Mouse (Mus musculus): ENCODE measurements at regions not wholly inside any gene's neighbourhood (a gene's known extent, or its start where the extent isn't known, plus 50 kb on each side); places are given as distances from the start of the nearest gene placed in this dataset.
"Not testable (repeated sequence)": the region's sequence is repeated elsewhere in the genome, so short reads cannot be mapped to it uniquely, and the experiment has no call there.

DNA sequence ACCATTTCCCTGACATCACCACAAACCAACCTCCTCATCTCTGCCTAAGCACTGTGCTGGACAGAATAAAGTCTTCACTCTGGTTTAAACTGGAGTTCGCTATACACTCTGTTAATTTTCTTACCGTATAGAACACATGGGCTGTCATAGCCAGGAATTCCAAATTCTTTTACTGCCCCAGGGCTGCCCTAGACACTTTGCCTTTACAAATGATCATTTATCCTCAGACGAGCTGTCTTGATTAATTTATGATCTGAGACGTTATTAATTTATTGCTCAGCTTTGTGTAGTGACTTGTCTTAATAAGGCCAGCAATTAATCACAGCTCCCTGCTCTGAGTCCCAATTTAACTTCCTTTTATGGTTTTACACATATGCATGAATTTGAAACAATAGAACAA, 125.2 kb upstream of the Lnx1 start:
- DNase-seq (ENCODE audit: low read depth): no peak

DNA sequence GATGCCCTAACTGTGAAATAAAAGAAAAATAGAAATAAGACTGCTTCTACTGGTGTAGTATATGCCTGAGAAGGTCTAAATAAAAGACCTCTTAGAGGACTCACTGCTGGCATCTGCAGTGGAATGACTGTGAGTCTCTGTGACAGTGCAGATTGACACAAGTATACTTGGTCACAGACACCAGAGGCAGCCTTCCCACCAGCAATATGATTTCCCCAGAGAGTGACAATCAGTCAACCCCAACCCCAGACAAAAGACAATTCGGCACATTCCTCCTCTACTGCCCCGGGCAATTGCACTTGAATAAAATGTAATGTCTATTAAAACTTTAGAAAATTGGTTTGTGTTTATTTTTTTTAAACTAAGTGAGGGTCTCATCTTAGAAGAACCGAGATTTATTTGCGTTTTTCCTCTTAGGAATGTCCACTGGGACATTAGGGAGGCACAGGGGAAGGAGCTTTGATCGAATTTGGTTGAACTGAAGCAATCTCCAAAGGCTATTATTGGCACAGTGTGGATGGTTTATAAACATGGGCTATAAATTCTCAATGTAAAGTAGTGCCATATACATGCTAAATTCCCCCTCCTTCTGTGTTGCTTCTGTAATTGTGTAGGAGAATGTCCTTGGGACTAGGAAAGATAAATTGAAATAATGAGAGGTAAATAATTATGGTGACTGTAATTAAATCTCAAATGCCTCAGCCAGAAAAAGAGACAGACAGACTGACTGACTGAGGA, 123.0 kb upstream of the Lnx1 start:
- DNase-seq (ENCODE audit: low read depth): no peak

DNA sequence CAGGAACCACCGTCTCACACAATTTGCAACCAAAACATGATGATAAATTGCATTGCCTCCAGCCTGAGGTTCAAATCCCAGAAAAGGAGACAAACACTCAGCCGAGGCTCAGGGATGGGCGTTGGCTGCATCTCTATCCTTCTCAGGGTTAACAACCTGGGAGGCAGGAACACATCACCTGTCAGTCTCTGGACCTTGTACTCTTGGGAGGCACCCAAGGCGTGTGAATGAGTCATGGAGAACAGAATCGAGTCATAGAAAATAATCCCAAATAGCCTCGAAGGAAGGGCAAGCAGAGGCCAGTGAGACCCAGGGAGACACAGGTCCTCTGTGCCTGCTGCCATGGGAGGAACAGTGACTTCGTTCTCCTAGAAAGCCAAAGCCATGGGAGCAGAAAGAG, 121.0 kb upstream of the Lnx1 start:
- DNase-seq (ENCODE audit: low read depth): no peak

DNA sequence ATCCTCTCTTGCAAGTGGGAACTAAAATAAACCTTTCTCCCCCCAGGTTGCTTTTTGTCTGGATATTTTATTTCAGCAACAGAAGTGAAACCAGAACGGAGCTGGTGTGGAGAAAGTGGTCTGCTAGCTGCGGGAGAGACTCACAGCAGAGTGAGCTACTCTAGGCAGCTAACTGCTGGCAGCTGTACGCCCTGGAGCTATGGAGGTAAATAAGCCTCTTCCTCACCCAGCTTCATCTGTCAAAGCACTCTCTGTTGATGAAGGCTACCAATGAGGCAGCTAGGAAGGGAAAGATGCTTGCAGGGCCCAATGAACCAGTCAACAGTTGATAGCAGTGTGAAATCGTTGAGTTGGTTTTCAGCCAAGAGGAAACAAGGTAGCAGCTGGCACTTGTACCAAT, 119.3 kb upstream of the Lnx1 start:
- no peak for DNase-seq (ENCODE audit: low read depth)

DNA sequence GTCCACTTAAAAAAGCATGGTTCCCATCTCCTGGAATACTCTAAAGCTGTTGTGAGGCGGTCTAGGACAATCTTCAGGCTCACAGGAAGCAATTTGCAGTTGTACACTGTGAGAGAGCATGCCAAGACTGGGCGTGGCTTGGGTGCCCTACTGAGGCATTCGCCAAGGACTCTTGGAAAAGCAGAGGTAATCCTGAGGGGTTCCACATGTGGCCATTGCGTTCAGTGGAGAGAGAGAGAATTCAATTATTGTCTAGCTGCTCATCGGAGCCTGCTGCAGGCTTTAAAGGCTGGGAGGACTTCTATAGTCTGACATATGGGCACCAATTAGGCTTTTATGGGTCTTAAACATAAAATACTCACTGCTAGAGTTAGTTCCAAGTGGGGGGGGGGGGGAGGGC, 113.8 kb upstream of the Lnx1 start:
- no peak for DNase-seq (ENCODE audit: low read depth)

DNA sequence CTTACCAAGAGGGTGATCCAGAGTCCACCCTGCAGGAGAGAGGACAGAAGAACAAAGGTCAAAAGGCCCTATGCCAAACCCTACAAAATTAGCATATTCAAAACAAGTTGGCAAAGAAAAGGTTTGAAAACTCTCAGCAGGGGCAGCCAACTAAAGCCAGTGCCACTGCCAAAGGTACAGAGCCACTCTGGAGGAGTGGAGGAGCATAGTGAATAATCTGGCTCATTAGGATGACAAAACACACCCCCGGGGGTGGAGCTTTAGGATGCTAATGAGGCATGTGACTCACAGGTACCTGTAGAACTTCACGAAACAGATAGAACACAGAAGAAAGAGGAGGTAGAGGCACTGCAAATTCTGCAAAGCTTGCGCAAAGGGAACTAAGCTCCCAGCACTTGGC, 110.7 kb upstream of the Lnx1 start:
- no peak for DNase-seq (ENCODE audit: low read depth)

DNA sequence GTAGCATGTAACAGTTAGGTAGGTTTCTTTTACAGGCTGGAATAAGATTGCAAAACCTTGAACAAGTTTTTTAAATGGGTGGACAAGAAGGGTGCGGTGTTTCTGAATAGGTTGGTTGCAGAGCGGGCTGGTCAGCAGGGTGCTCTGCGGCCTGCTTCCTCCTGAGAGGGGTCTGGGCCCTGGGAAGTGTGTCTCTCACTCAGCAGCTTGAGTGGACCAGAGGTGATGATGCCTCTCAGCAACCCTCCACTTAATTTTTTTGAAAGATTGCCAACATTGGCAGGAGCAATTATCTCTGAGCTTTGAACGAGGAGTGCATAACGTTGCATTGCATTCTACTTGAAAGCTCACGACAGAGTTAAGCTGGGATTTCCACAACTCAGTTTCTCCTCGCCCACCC, 108.3 kb upstream of the Lnx1 start:
- DNase-seq (ENCODE audit: low read depth): no peak

DNA sequence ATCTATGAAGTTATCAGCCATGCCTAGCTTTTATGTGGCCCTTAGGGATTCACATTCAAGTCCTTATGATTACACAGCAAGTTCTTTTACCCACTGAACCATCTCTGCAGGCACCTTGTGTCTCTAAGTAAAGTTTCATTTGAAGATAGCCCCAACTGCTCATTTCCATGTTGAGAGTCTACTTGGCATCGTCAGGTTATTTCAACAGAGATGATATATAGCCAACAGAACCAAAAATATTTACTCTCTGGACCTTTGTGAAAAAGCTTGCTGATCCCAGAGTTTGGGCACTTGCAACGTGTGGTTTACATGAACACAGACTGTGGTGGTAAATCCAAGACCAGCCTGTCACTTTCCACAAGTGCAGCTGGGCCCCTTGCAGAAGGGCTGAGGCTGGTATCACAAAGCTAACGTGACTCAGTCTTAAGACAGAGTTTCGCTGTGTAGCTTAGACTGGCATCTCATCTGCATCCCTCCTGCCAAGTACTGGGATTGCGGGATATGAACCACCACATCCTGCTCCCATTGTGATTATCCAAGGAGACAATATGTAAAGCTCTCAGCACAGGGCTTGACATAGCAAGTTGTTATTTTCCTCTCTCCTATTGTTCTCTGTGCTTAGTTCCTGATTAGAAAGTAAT, 105.0 kb upstream of the Lnx1 start:
- no peak for DNase-seq (ENCODE audit: low read depth)

DNA sequence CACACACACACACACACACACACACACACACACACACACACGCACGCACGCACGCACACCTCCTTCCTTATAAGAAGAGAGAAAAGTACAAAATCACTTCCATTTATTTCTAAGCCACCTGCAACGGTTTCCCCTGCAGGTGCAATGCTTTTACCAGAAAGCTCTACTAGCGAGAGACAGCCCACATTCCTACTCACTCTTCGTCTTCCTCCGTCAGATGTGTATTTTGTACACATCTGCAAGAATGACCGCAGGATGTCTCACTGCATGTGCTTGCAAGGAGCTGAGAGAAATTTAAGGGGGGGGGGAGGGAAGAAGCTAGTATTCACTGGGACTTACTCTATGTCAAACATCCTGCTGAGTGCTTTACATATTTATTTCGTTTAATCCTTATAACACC, 99.2 kb upstream of the Lnx1 start:
- no peak for DNase-seq (ENCODE audit: low read depth)

DNA sequence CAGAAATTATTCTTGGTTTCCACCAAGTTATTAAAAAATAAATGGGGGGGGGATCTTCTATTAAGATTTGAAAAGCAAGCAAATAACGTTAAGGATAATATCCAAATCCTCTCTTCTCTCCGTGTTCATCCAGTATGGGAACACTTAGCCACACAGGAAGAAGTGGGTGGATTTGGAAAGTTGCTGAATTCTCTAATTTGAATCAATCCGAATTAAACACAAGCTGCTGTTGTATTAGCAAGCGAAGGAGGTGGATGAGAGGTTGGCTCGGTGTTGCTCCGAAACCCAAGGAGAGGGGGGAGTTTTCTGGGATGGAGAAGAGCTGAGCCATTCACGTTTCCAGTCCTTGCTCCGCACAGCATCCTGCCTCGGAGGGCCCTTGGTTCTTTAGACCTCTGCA, 97.6 kb upstream of the Lnx1 start:
- DNase-seq (ENCODE audit: low read depth): no peak

DNA sequence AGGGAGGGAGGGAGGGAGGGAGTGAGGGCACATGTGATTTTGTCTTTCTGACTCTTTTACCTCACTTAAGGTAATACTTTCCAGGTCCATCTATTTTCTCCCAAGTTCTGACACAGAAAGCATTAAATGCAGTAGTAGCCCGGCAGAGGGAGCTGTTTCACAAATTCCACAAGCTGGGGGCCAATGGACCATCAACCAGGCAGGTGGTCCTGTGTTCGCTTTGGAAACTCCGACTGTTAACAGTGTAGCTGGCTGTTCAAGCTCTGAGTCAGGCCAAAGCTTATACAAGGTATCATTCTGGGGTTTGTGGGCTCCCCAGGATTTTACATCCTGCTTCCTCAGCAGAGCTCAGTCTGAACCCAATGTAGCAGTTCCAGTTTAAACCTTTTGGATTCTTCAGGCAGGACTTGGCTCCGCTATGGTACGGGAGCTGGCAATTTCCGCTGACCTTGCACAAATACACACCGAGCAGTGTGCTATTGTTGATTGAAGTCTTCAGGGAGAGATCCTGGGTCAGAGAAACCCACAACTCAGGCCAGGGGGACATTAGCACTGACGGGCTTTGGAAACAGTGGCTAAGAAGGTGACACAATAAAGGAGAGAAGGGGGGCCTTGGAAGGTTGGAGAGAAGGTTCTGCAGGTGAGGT, 93.8 kb upstream of the Lnx1 start:
- peak; percentile 33 for DNase-seq (ENCODE audit: low read depth)

DNA sequence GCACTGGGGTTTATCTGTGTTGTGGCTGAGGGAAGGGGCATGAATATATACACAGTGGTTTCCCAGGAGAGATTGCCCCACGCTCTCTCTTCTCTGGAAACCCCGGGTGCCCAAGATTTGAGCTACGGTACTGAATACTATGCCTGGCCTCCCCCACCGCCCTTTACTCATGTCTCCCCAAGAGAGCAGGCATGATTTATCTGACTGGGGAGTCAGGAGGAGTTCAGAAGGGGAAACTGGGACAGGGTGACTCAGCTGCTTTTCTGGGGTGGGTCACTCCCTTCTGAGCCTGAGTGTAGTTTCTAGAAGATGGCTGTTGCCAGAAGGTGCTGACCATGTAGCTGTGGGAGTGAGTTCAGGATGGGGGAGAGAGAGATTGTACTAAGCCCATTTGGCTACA, 92.0 kb upstream of the Lnx1 start:
- no peak for DNase-seq (ENCODE audit: low read depth)

DNA sequence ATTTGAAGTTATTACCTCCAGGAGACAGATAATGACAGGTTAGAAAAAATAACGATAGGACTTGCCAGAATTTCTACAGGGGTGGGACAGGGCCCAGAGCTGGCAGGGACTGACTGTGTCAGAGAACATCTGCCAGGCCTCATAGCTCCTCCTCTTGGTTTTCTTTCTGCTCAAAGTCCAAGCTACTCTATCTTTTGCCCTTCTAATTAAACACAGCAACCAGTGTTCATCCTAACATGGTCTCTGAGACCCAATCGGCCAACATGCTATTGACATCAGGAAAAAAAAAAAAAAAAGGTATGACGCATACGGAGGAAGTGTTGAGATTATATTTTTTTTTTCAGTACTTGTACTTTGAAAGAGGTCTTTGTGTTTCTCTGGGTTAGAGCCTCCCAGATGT, 90.7 kb upstream of the Lnx1 start:
- DNase-seq (ENCODE audit: low read depth): no peak

DNA sequence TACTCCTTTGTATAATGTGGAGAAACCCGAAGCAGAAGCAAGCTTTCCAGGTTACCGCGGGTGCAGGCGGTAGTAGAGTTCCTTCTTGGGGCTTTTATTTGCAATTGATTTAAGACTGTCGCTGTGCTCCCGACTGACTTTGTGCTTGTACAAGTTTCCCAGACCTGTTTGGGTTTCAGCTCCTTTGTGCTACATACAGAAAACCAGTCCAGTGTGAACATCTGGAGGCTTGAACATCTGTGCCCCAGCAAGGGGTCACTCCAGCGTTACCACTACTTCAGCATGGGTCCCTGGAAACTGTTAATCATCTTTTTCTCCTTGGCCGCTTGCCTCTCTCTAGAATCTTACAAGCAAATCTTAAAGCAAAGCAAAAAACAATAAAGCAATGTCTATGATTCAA, 90.2 kb upstream of the Lnx1 start:
- DNase-seq (ENCODE audit: low read depth): no peak

DNA sequence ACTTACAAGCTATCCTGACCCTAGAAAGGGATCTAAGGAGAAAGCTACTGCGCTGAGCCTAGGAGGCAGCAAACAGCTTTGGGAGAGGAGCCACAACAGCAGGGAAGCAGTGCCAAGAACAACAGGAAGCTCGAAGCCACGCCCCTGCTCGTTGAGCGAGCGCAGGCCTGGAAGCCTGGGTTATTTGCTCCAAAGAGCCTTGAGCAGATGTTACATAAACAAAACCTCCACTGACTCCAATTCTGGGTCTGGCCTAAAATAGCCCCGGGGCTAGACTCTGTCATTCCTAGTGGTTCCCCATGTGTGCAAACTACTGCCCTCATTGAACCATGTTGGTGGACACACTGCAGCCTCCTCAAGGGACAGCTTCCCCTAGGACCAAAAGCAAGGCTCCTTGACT, 89.6 kb upstream of the Lnx1 start:
- DNase-seq (ENCODE audit: low read depth): no peak

DNA sequence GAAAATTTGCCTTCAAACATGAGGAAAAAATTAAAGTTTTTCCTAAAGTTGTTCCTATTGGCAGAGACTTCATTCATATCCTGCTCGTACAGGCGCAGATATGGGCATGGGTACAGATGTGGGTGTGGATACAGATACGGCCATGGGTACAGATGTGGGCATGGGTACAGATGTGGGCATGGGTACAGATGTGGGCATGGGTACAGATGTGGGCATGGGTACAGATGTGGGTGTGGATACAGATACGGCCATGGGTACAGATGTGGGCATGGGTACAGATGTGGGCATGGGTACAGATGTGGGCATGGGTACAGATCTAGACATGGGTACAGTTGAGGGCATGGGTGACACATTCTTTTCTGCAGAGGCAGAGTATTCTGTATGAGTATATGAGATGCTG, 87.8 kb upstream of the Lnx1 start:
- DNase-seq (ENCODE audit: low read depth): not testable (repeated sequence)

DNA sequence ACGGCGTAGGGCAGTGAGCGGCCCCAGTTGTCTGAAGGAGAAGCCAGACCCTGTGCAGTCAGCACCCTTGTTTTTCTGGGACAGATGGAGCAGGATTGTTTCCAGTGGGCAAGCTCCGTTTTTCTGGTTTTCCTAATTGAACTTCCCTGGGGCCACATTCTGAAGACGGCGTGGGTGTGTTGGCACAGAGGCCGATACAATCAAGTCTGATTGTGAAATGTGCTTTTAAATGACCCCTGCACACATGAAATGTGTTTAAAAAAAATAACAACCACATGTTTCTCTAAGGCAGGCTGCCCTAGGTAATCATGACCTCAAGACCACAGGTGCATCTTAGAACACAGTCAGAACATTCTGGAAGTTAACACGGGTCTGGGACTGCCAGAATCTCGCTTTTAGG, 81.2 kb upstream of the Lnx1 start:
- no peak for DNase-seq (ENCODE audit: low read depth)

DNA sequence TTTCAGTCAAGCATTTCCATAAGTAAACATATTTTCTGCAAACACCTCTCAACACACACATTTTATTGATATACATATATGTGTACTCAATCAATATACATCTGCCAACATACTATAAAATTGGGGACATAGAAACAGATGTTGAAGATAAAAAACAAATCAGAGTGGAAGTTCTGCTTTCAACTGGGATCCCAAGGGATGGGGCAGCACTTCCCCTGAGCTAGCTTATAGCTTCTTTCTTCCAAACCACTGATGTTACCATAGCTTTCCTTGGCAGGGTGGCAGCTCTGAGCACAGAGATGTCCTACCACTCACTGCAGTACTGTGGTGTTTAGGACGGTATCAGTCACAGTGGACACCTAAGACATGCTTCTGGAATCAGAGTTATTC, 75.4 kb upstream of the Lnx1 start:
- no peak for DNase-seq (ENCODE audit: low read depth)

DNA sequence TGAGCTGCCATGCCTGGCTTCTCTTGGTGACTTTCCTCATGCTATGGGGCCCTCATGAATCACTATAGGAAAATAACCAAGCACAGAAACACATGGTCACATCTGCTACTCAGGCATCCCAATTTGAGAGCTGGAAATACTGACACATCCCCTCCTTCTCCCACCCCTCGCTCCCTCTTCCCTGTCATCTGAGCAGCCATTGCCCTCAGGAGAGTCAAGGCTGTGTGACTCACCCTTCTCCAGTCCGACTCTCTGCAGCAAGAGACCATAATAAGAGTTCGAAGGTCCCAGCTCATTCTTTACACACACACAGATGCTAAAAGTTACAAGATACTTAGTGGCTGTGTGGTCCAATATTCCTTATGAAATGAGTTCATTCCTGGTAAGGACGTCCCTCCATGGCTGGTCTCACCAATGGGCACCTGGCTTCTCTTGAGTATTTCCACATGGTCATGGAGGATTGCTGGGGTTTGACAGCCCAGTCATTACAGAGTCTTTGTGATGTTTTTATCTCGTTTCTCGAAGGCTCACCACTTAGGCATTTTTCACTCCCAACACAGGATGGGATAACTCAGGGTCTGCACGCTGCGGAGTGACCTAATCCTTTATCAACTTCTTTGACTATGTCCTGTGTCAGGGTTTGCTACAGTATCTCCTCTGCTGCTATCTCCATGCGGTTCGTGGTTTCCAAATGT, 74.8 kb upstream of the Lnx1 start:
- no peak for DNase-seq (ENCODE audit: low read depth)

DNA sequence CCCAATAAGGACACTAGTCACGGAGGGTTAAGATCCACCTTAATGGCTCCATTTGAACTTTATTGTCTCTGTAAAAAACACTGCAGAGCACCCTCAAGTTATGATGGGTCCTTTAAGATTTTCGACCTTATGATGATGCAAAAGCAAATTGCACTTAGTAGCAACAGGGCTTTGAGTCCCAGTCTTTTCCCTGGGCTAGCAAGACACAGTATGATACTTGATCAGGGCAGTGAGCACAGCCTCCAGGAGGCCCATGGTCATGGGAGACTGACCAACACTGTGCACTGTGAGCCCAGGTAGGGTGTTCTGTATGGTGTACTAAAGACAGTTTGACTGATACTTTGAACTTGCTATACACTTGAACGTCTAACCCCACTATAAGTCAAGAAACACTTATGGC, 73.4 kb upstream of the Lnx1 start:
- no peak for DNase-seq (ENCODE audit: low read depth)

DNA sequence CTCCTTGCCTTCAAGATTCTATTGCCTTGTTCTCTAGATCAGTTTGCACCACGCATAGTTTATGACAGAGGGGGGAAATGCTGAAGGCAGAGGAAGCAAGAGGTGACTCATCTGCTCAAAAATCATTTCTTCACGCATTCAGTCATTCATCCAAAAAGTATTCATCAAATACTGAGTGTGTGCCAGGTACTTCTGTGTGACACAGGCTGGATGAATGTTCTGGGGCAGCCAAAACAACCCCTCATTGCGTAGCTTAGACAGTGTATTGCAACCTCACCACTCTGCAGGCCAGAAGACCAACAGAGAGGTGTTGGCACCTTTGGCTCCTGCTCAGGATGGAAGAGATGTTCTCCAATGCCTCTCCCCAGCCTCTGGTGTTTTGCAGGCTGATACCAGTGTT, 72.9 kb upstream of the Lnx1 start:
- no peak for DNase-seq (ENCODE audit: low read depth)

DNA sequence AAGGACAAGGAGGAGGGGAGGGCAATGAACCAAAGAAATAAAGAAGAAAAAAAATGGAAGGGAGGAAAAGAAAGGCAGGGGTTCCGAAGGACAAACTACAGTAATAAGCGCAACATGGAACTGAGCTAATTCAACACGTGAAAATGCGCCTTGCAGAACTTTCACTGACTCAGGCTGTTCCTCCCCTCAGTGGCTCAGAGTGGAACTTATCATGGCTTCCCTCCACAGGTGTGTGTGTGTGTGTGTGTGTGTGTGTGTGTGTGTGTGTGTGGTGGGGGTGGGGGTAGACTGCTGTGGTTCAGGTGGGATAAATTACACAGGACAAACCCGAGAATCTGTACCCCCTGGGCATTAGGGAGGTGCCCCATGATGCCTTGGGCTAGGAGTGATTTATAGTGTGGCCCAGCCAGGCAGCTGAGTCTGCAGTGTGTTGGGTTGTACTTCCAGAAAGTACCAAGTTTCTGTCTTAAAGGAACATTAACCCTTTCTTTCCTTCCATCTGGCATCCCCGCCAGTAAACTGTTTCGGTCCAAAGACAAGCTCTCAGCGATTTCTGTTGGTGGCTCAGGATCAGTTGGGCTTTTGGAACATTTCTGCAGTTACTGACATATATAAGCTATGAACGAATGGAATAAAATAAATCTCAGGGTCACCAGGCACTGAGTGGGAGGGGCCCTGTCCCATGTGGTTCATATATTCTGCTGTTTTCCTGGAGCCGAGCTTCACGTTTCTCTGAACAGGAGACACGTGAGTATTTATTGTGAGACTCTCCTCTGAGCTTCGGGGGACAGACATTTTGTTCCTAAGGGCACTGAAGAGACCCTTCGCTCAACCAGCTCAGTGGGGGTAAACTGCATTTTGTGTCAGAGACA, 71.1 kb upstream of the Lnx1 start:
- DNase-seq (ENCODE audit: low read depth): no peak

Measured in induced T-regulatory cell, adult 2 months (primary cell).